Mouse (Mus musculus) CH12.LX (cell line): Measurements from ENCODE around the gene Fam83c. TPM values are rescaled to one million over a fixed set of nuclear protein-coding genes. Genes with fewer than 3 reads are reported as not detected.

Experiments used
- DNase-seq: peaks from one replicate; pipeline ENCODE4 v3.0.0-alpha.2; 2013; ENCODE audit errors: extremely low read depth
- H3K27ac ChIP-seq: 2 replicates; pipeline ENCODE4 v1.5.1; 2012; ENCODE audit warnings: low read depth, mild to moderate bottlenecking, control low read depth, moderate library complexity; ENCODE audit not compliant: insufficient read depth
- H3K27me3 ChIP-seq: replicated peaks from 2 replicates; pipeline ENCODE3; 2012; ENCODE audit warnings: inconsistent platforms
- H3K36me3 ChIP-seq, 2 experiments: replicated peaks in 1 of 2; 2 replicates each; pipeline versions ENCODE3 to v1.6.1; 2012; ENCODE audit warnings: inconsistent platforms in 1 of 2, low read length in 1 of 2, mild to moderate bottlenecking in 1 of 2, mixed read lengths in 1 of 2, moderate library complexity in 1 of 2; ENCODE audit not compliant: control insufficient read depth in 1 of 2, insufficient read depth in 1 of 2
- H3K4me1 ChIP-seq, 2 experiments: 2 replicates each; pipeline ENCODE4 v1.6.1; 2012; ENCODE audit warnings: inconsistent platforms in 1 of 2, moderate library complexity in 1 of 2; ENCODE audit not compliant: insufficient read depth in 2 of 2, control insufficient read depth in 1 of 2
- H3K4me2 ChIP-seq: 2 replicates; pipeline ENCODE4 v1.6.1; 2012; ENCODE audit warnings: low read depth, mild to moderate bottlenecking, control low read depth; ENCODE audit not compliant: poor library complexity, insufficient read depth, severe bottlenecking
- H3K4me3 ChIP-seq, 3 experiments: fragments of 150-350 bp in 1 of 3; sonication (generic) in 1 of 3; replicated peaks in 1 of 3; 2 replicates each; pipeline versions ENCODE3 to v1.5.1; 2011 to 2012; ENCODE audit warnings: low read depth in 2 of 3, low read length in 2 of 3, mild to moderate bottlenecking in 2 of 3, moderate library complexity in 2 of 3, control low read depth in 1 of 3, improper control_type of control experiment in 1 of 3, inconsistent platforms in 1 of 3, mixed read lengths in 1 of 3; ENCODE audit not compliant: poor library complexity in 1 of 3
- H3K79me2 ChIP-seq: replicated peaks from 2 replicates; pipeline ENCODE4 v1.6.1; 2012; ENCODE audit warnings: mild to moderate bottlenecking, moderate library complexity; ENCODE audit not compliant: control insufficient read depth, poor library complexity, insufficient read depth, severe bottlenecking; ENCODE audit errors: extremely low read depth
- H3K9ac ChIP-seq: 2 replicates; pipeline ENCODE4 v1.6.1; 2012; ENCODE audit warnings: low read depth, mild to moderate bottlenecking, control low read depth, moderate library complexity; ENCODE audit not compliant: insufficient read depth
- H3K9me3 ChIP-seq: replicated peaks from 2 replicates; pipeline ENCODE3; 2012; ENCODE audit warnings: low read length, inconsistent platforms, mixed read lengths
- ELF1 ChIP-seq: IDR thresholded peaks from 2 replicates; pipeline ENCODE4 v1.6.1; 2014; ENCODE audit warnings: low read depth, mild to moderate bottlenecking, inconsistent platforms, low read length, improper control_type of control experiment
- EP300 ChIP-seq: IDR thresholded peaks from 2 replicates; pipeline ENCODE4 v1.6.1; 2011; ENCODE audit warnings: low read length, improper control_type of control experiment
- USF2 ChIP-seq: conservative IDR thresholded peaks from 2 replicates; pipeline ENCODE4 v1.6.1; 2011; ENCODE audit warnings: low read depth, low read length, improper control_type of control experiment
- dilution Hi-C: fragments of 300-500 bp; cut with MboI; formaldehyde crosslinking; loops from 2 replicates; pipeline ENCODE4 v1.14.3; 2020; ENCODE audit warnings: low sequenced_read_pairs; ENCODE audit not compliant: extremely low pct_unique_long_range_greater_than_20kb, extremely low pct_ligation_motif_present
- in situ Hi-C: fragments of 300-500 bp; cut with MboI; formaldehyde crosslinking; loops from 3 replicates; pipeline ENCODE4 v1.14.3; 2019; ENCODE audit warnings: low sequenced_read_pairs, low pct_ligation_motif_present, low pct_unique_long_range_greater_than_20kb, mixed read lengths
- polyA plus RNA-seq: library from polyadenylated mRNA; unstranded; fragments of >175 nt; gene quantifications from 2 replicates; pipeline ENCODE4 v1.2.1, GENCODE M21; 2012; ENCODE audit warnings: low read depth; ENCODE audit not compliant: insufficient read length
- total RNA-seq, 2 experiments: library from RNA; depleted of rRNA; stranded (reverse); fragments of 300-350 nt in 1 of 2; fragments of >200 nt in 1 of 2; gene quantifications; 2 replicates each; pipeline ENCODE4 v1.2.3; 2012 to 2014

Fam83c gene
- total and polyA plus RNA-seq, 3 experiments: 0.04 to 0.09 TPM; not detected in 1

DNA sequence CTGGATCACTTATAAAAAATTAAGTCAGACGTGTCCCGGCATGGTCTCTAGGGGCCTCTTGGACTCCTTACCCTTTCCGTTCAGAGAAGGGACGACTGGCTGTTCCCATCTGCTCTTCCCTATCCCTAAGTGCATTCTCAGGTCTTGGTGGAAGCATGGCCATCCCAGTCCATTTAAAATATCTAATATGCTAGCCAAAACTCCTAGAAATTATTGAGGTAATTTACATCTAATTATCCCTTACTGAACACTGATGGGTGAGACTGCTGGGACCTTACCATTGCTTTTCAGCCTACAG is 57.0 kb downstream of the Fam83c start:
- Histone ChIP-seq H3K27ac (no peak overlapping the region), H3K79me2 (no peaks in the 10 kb centered on the region), H3K9ac (no peak overlapping the region), H3K4me3 (no peak overlapping the region), H3K9me3 (peaks cover 5% of the 10 kb centered on the region), H3K4me2 (no peak overlapping the region), H3K4me1 (peaks cover 5 to 6% of the 10 kb centered on the region in 2 experiments)
- DNase-seq: no peak
- in situ Hi-C loops: no loop called here
- dilution Hi-C loops: no loop called here
- TF ChIP-seq USF2 (no peak), EP300 (no peak), ELF1 (no peak)
- TF ChIP-seq, all 38 proteins: peak for 0
- no peaks in the 10 kb centered on the region for H3K36me3 ChIP-seq
- peaks cover 65% of the 10 kb centered on the region for H3K27me3 ChIP-seq

Other genes starting within 250 kb of the Fam83c start
- gene Gss, start 242.0 kb downstream of the Fam83c start, total RNA-seq (2012; rRNA removed): 16.8 and 17.3 TPM in 2 replicates
- 20.1 and 21.9 TPM in 2 replicates for gene Gss, start 242.0 kb downstream of the Fam83c start, total RNA-seq (2014; rRNA removed)
- gene Gss, start 242.0 kb downstream of the Fam83c start, polyA plus RNA-seq: 18.0 and 20.6 TPM in 2 replicates
- gene Myh7b, start 223.6 kb downstream of the Fam83c start, total RNA-seq (2012; rRNA removed): under 0.01 and 0.51 TPM in 2 replicates
- gene Myh7b, start 223.6 kb downstream of the Fam83c start, total RNA-seq (2014; rRNA removed): 0.43 TPM in 1 of 2 replicates, not detected in the other
- not detected in 2 replicates for gene Myh7b, start 223.6 kb downstream of the Fam83c start, polyA plus RNA-seq
- gene Trpc4ap, start 142.5 kb downstream of the Fam83c start, total RNA-seq (2012; rRNA removed): 49.1 and 52.8 TPM in 2 replicates
- 53.7 and 55.8 TPM in 2 replicates for gene Trpc4ap, start 142.5 kb downstream of the Fam83c start, total RNA-seq (2014; rRNA removed)
- gene Trpc4ap, start 142.5 kb downstream of the Fam83c start, polyA plus RNA-seq: 73.3 and 105 TPM in 2 replicates
- gene Edem2, start 105.4 kb downstream of the Fam83c start, total RNA-seq (2012; rRNA removed): 69.3 and 71.8 TPM in 2 replicates
- 48.7 and 53.1 TPM in 2 replicates for gene Edem2, start 105.4 kb downstream of the Fam83c start, total RNA-seq (2014; rRNA removed)
- gene Edem2, start 105.4 kb downstream of the Fam83c start, polyA plus RNA-seq: 38.5 and 42.5 TPM in 2 replicates
- not detected in 2 replicates for gene Gm17581, start 99.0 kb downstream of the Fam83c start, total RNA-seq (2012; rRNA removed)
- not detected in 2 replicates for gene Gm17581, start 99.0 kb downstream of the Fam83c start, total RNA-seq (2014; rRNA removed)
- gene Gm17581, start 99.0 kb downstream of the Fam83c start, polyA plus RNA-seq: not detected in 2 replicates
- 1.4 and 2.8 TPM in 2 replicates for gene Procr, start 83.7 kb downstream of the Fam83c start, total RNA-seq (2012; rRNA removed)
- gene Procr, start 83.7 kb downstream of the Fam83c start, total RNA-seq (2014; rRNA removed): not detected in 2 replicates
- gene Procr, start 83.7 kb downstream of the Fam83c start, polyA plus RNA-seq: 0.14 and 0.20 TPM in 2 replicates
- gene Mmp24, start 59.5 kb downstream of the Fam83c start, total RNA-seq (2012; rRNA removed): 0.38 and 0.42 TPM in 2 replicates
- gene Mmp24, start 59.5 kb downstream of the Fam83c start, total RNA-seq (2014; rRNA removed): not detected in 2 replicates
- gene Mmp24, start 59.5 kb downstream of the Fam83c start, polyA plus RNA-seq: 0.07 TPM in 1 of 2 replicates, not detected in the other
- 12.4 and 12.7 TPM in 2 replicates for gene BC029722, start 15.4 kb downstream of the Fam83c start, total RNA-seq (2012; rRNA removed)
- 22.7 and 23.8 TPM in 2 replicates for gene BC029722, start 15.4 kb downstream of the Fam83c start, total RNA-seq (2014; rRNA removed)
- gene BC029722, start 15.4 kb downstream of the Fam83c start, polyA plus RNA-seq: 31.8 and 33.8 TPM in 2 replicates
- 289 and 331 TPM in 2 replicates for gene Eif6, start 7.9 kb downstream of the Fam83c start, total RNA-seq (2012; rRNA removed)
- gene Eif6, start 7.9 kb downstream of the Fam83c start, total RNA-seq (2014; rRNA removed): 211 and 220 TPM in 2 replicates
- 453 and 463 TPM in 2 replicates for gene Eif6, start 7.9 kb downstream of the Fam83c start, polyA plus RNA-seq
- 49.8 and 60.4 TPM in 2 replicates for gene Uqcc1, start 95.5 kb upstream of the Fam83c start, total RNA-seq (2012; rRNA removed)
- gene Uqcc1, start 95.5 kb upstream of the Fam83c start, total RNA-seq (2014; rRNA removed): 55.2 and 66.8 TPM in 2 replicates
- 35.3 and 43.3 TPM in 2 replicates for gene Uqcc1, start 95.5 kb upstream of the Fam83c start, polyA plus RNA-seq
- gene Gm15557, start 105.9 kb upstream of the Fam83c start, total RNA-seq (2012; rRNA removed): not detected in 2 replicates
- not detected in 2 replicates for gene Gm15557, start 105.9 kb upstream of the Fam83c start, total RNA-seq (2014; rRNA removed)
- not detected in 2 replicates for gene Gm15557, start 105.9 kb upstream of the Fam83c start, polyA plus RNA-seq
- not detected in 2 replicates for gene Gdf5, start 110.5 kb upstream of the Fam83c start, total RNA-seq (2012; rRNA removed)
- gene Gdf5, start 110.5 kb upstream of the Fam83c start, total RNA-seq (2014; rRNA removed): not detected in 2 replicates
- gene Gdf5, start 110.5 kb upstream of the Fam83c start, polyA plus RNA-seq: not detected in 2 replicates
- gene Cep250, start 121.6 kb upstream of the Fam83c start, total RNA-seq (2012; rRNA removed): 29.1 and 31.4 TPM in 2 replicates
- 13.5 and 17.7 TPM in 2 replicates for gene Cep250, start 121.6 kb upstream of the Fam83c start, total RNA-seq (2014; rRNA removed)
- gene Cep250, start 121.6 kb upstream of the Fam83c start, polyA plus RNA-seq: 25.8 and 26.3 TPM in 2 replicates
- 1.1 and 1.4 TPM in 2 replicates for gene 6430550D23Rik, start 173.1 kb upstream of the Fam83c start, total RNA-seq (2012; rRNA removed)
- 0.78 and 1.1 TPM in 2 replicates for gene 6430550D23Rik, start 173.1 kb upstream of the Fam83c start, total RNA-seq (2014; rRNA removed)
- gene 6430550D23Rik, start 173.1 kb upstream of the Fam83c start, polyA plus RNA-seq: 0.81 and 1.7 TPM in 2 replicates
- 132 and 136 TPM in 2 replicates for gene Ergic3, start 173.2 kb upstream of the Fam83c start, total RNA-seq (2012; rRNA removed)
- 51.6 and 53.0 TPM in 2 replicates for gene Ergic3, start 173.2 kb upstream of the Fam83c start, total RNA-seq (2014; rRNA removed)
- 146 and 163 TPM in 2 replicates for gene Ergic3, start 173.2 kb upstream of the Fam83c start, polyA plus RNA-seq
- gene Fer1l4, start 218.1 kb upstream of the Fam83c start, total RNA-seq (2012; rRNA removed): not detected in 2 replicates
- not detected in 2 replicates for gene Fer1l4, start 218.1 kb upstream of the Fam83c start, total RNA-seq (2014; rRNA removed)
- not detected in 2 replicates for gene Fer1l4, start 218.1 kb upstream of the Fam83c start, polyA plus RNA-seq
- 3.1 and 3.6 TPM in 2 replicates for gene Spag4, start 230.3 kb upstream of the Fam83c start, total RNA-seq (2012; rRNA removed)
- 2.2 and 3.0 TPM in 2 replicates for gene Spag4, start 230.3 kb upstream of the Fam83c start, total RNA-seq (2014; rRNA removed)
- 2.6 and 2.9 TPM in 2 replicates for gene Spag4, start 230.3 kb upstream of the Fam83c start, polyA plus RNA-seq